Comparison of ENCODE assay signal across 9 mouse cellular contexts in genomic region chrX:102253892-102254291, GRCm38 (mm10). TPM values are rescaled to one million over a fixed set of nuclear protein-coding genes. Genes with fewer than 3 reads are reported as not detected.
DNase-seq lines count a peak whose midpoint lies in the region; ATAC-seq lines count a peak whose summit lies in the region.
"Had no signal": no experiment of that assay in that cellular context is flagged by ENCODE, and none has a peak within 500 bp of the region (broad histone marks: within the 10 kb centered on the region; RNA-seq: fewer than 3 reads in every experiment).

No protein-coding gene starts in this region.

- H3K9me3 ChIP-seq in heart, embryonic 10.5 days = no peaks in the 10 kb centered on the region
- no peaks in the 10 kb centered on the region for H3K9me3 ChIP-seq in embryonic facial prominence, embryonic 15.5 days (replicated peaks)

- 25% methylated on average over 7 of the region's 7 CpGs for WGBS in heart, embryonic 10.5 days
- WGBS in embryonic facial prominence, embryonic 15.5 days = 18% methylated on average over 7 of the region's 7 CpGs

- H3K9ac ChIP-seq in embryonic facial prominence, embryonic 15.5 days = no peak overlapping the region

- ATAC-seq in embryonic facial prominence, embryonic 15.5 days (ENCODE audit: insufficient number of reproducible peaks, low FRiP score, low TSS enrichment, low read depth) = no peak

- H3K4me3 ChIP-seq in heart, embryonic 10.5 days = peak overlapping the region; percentile 24; the same call in 1 of the 2 replicates
- H3K4me3 ChIP-seq in embryonic facial prominence, embryonic 15.5 days (replicated peaks) = peak overlapping the region; percentile 6; the same call in 1 of the 2 replicates
- H3K4me3 ChIP-seq: erythroblast, embryonic 14.5 days had no signal

- H3K4me2 ChIP-seq in embryonic facial prominence, embryonic 15.5 days (replicated peaks) = peak overlapping the region; percentile 36

- peaks cover 58% of the 10 kb centered on the region for H3K27me3 ChIP-seq in heart, embryonic 10.5 days (ENCODE audit: insufficient read depth, poor library complexity, severe bottlenecking)
- peaks cover 39% of the 10 kb centered on the region for H3K27me3 ChIP-seq in embryonic facial prominence, embryonic 15.5 days

- H3K36me3 ChIP-seq in heart, embryonic 10.5 days = no peaks in the 10 kb centered on the region
- H3K36me3 ChIP-seq in embryonic facial prominence, embryonic 15.5 days = no peaks in the 10 kb centered on the region

- no peak overlapping the region; the same call in 1 of the 2 replicates for H3K27ac ChIP-seq in heart, embryonic 10.5 days
- H3K27ac ChIP-seq in embryonic facial prominence, embryonic 15.5 days (replicated peaks) = no peak overlapping the region

- peak; percentile 78 for DNase-seq in heart, embryonic 10.5 days (ENCODE audit: low spot score)
- no peak for DNase-seq in heart, adult 8-10 months (ENCODE audit: low spot score)
- DNase-seq in ZHBTc4 (ENCODE audit: low read depth, low spot score) = peak; percentile 24
- peak; percentile 35 for DNase-seq in kidney, postnatal 14 days
- DNase-seq in mesoderm, embryonic 11.5 days (ENCODE audit: low read depth, low spot score) = peak; percentile 19
- DNase-seq in testis, postnatal 10 days (ENCODE audit: low spot score) = peak; percentile 58
- DNase-seq in spleen, adult 18-20 months = no peak

- no peaks in the 10 kb centered on the region for H3K4me1 ChIP-seq in heart, embryonic 10.5 days
- no peaks in the 10 kb centered on the region; the same call in 1 of the 2 replicates for H3K4me1 ChIP-seq in embryonic facial prominence, embryonic 15.5 days

RNA-seq across cellular contexts. Expression of gene Cited1, which starts 1.9 kb away (rescaled TPM):
- 374 and 827 TPM in 2 replicates for polyA plus RNA-seq in heart, embryonic 10.5 days (2016; fragmentation: Nextera tagmentation; extraction: Ambion mirVana)
- under 1 TPM; 0.44 to 0.65 (median 0.52) TPM for total RNA-seq in heart, adult 8-10 months (2022)
- 15.2 and 17.5 TPM in 2 replicates for polyA plus RNA-seq in embryonic facial prominence, embryonic 15.5 days (2015; fragmentation: Nextera tagmentation; extraction: Ambion mirVana)

Comparison
In these comparisons a context has a peak if more than half of its experiments do, and no peak if none do; other contexts are left out.
1. DNase-seq: peak in heart, embryonic 10.5 days (single experiment), ZHBTc4 (single experiment), kidney, postnatal 14 days (single experiment), mesoderm, embryonic 11.5 days (single experiment) and testis, postnatal 10 days (single experiment); none in heart, adult 8-10 months (single experiment) and spleen, adult 18-20 months (0 of 2).
2. RNA of gene Cited1, which starts 1.9 kb away (polyA plus RNA-seq): 374 to 827 TPM in heart, embryonic 10.5 days; 15.2 to 17.5 TPM in embryonic facial prominence, embryonic 15.5 days; every median in the first group is over 10 times any median in the second.